Mouse (Mus musculus) heart, adult 9 months (tissue): ENCODE data around the gene Sfmbt1.

Source experiments
- DNase-seq, 2 experiments: peaks; one replicate each; pipeline ENCODE4 v3.0.0; 2022; ENCODE audit warnings: low spot score in 2 of 2

Gene Sfmbt1

GRCm38 (mm10) chr14:30870206-30871147 lies 155.8 kb downstream of the Sfmbt1 start:
- DNase-seq, result peak; percentile 60 to 64
